Mouse (Mus musculus) heart, postnatal 0 days (tissue): ENCODE measurements around the gene Fam49a. TPM values are rescaled to one million over a fixed set of nuclear protein-coding genes. Genes with fewer than 3 reads are reported as not detected.

Experiments
- ATAC-seq: fragments of 200-750 bp; cut with Nextera tagmentation; 2 replicates; pipeline ENCODE4 v1.8.0; 2017; ENCODE audit warnings: low read depth, moderate number of reproducible peaks, moderate library complexity; ENCODE audit not compliant: insufficient read depth
- DNase-seq: peaks from one replicate; pipeline ENCODE4 v3.0.0-alpha.2; 2016; ENCODE audit warnings: low spot score
- H3K27ac ChIP-seq: fragments of 300-500 bp; sonication (generic); 2 replicates; pipeline ENCODE4 v1.5.1; 2014; ENCODE audit warnings: low read depth, mild to moderate bottlenecking
- H3K27me3 ChIP-seq: fragments of 300-500 bp; sonication (generic); 2 replicates; pipeline ENCODE4 v1.6.1; 2014; ENCODE audit warnings: low read length, mixed read lengths; ENCODE audit not compliant: control insufficient read depth, insufficient read depth
- H3K36me3 ChIP-seq: fragments of 300-500 bp; sonication (generic); replicated peaks from 2 replicates; pipeline ENCODE4 v1.6.1; 2014; ENCODE audit warnings: low read length, mixed read lengths; ENCODE audit not compliant: control insufficient read depth, insufficient read depth
- H3K4me1 ChIP-seq: fragments of 300-500 bp; sonication (generic); 2 replicates; pipeline ENCODE4 v1.6.1; 2014; ENCODE audit warnings: antibody characterized with exemption; ENCODE audit not compliant: control insufficient read depth, insufficient read depth
- H3K4me2 ChIP-seq: fragments of 300-500 bp; sonication (generic); 2 replicates; pipeline ENCODE4 v1.6.1; 2014; ENCODE audit warnings: low read depth, mild to moderate bottlenecking, low read length, moderate library complexity
- H3K4me3 ChIP-seq: fragments of 300-500 bp; sonication (generic); 2 replicates; pipeline ENCODE4 v1.5.1; 2014; ENCODE audit warnings: low read depth, low read length
- H3K9ac ChIP-seq: fragments of 300-500 bp; sonication (generic); replicated peaks from 2 replicates; pipeline ENCODE4 v1.6.1; 2014; ENCODE audit warnings: low read depth, low read length, mixed read lengths
- H3K9me3 ChIP-seq: fragments of 300-500 bp; sonication (generic); replicated peaks from 2 replicates; pipeline ENCODE4 v1.6.1; 2016; ENCODE audit warnings: low read length; ENCODE audit not compliant: control insufficient read depth
- CTCF ChIP-seq: IDR thresholded peaks from 2 replicates; pipeline ENCODE4 v1.5.1; 2016; ENCODE audit warnings: antibody characterized with exemption, control low read depth, low read depth
- EP300 ChIP-seq: IDR thresholded peaks from 2 replicates; pipeline ENCODE4 v1.6.1; 2016; ENCODE audit warnings: antibody characterized with exemption, low read depth
- WGBS: fragments of 180-500 bp; shearing (Covaris S2); extraction: QIAGEN DNeasy Blood & Tissue Kit; methylation state at CpG from one replicate; pipeline ENCODE4 v1.1.7; 2014; 5-methylcytosine and 5-hydroxymethylcytosine counted together
- polyA plus RNA-seq: library from polyadenylated mRNA; unstranded; fragments of >200 nt; fragmentation: Nextera tagmentation; extraction: Ambion mirVana; gene quantifications from 2 replicates; pipeline ENCODE4 v1.2.1, GENCODE M21; 2015
- total RNA-seq: library from RNA; depleted of rRNA; stranded (reverse); fragments of >200 nt; gene quantifications from 2 replicates; pipeline ENCODE4 v1.2.3, GENCODE M21; 2014; ENCODE audit warnings: low replicate concordance

Gene Fam49a
- total and polyA plus RNA-seq, 2 experiments from 2014 or later: 12.4 to 16.5 TPM

GRCm38 (mm10) chr12:12314326-12314725 is 52.4 kb downstream of the Fam49a start:
- WGBS: 76% methylated on average over 8 of the region's 8 CpGs
- H3K9ac ChIP-seq: no peak overlapping the region
- H3K27ac ChIP-seq: no peak overlapping the region
- TF ChIP-seq EP300 (no peak), CTCF (no peak)
- no peaks in the 10 kb centered on the region for H3K9me3 ChIP-seq
- H3K4me2 ChIP-seq: no peak overlapping the region
- no peaks in the 10 kb centered on the region for H3K36me3 ChIP-seq
- no peak for DNase-seq
- no peak overlapping the region for H3K4me3 ChIP-seq
- peaks cover 7% of the 10 kb centered on the region; the same call in 1 of the 2 replicates for H3K4me1 ChIP-seq
- no peak for ATAC-seq
- H3K27me3 ChIP-seq: no peaks in the 10 kb centered on the region

GRCm38 (mm10) chr12:12315011-12315410 is 53.1 kb downstream of the Fam49a start:
- H3K9ac ChIP-seq: no peak overlapping the region
- H3K27me3 ChIP-seq: no peaks in the 10 kb centered on the region
- WGBS: 61% methylated on average over 5 of the region's 5 CpGs
- DNase-seq (no peak), ATAC-seq (no peak)
- no peaks in the 10 kb centered on the region for H3K36me3 ChIP-seq
- H3K4me3 ChIP-seq: no peak overlapping the region
- H3K27ac ChIP-seq: no peak overlapping the region
- H3K4me1 ChIP-seq: peaks cover 7% of the 10 kb centered on the region; the same call in 1 of the 2 replicates
- TF ChIP-seq EP300 (no peak), CTCF (no peak)
- H3K9me3 ChIP-seq: no peaks in the 10 kb centered on the region
- H3K4me2 ChIP-seq: no peak overlapping the region

GRCm38 (mm10) chr12:12316956-12317355 is 55.0 kb downstream of the Fam49a start:
- Histone ChIP-seq H3K4me2 (peak overlapping the region; percentile 25; the same call in 1 of the 2 replicates), H3K27ac (no peak overlapping the region), H3K9ac (0 out of 2 replicates have a peak overlapping the region, but pooled peaks have one; percentile 26), H3K36me3 (no peaks in the 10 kb centered on the region), H3K9me3 (no peaks in the 10 kb centered on the region), H3K27me3 (no peaks in the 10 kb centered on the region), H3K4me1 (peaks cover 2% of the 10 kb centered on the region), H3K4me3 (no peak overlapping the region)
- TF ChIP-seq CTCF (no peak), EP300 (no peak)
- DNase-seq (no peak), ATAC-seq (no peak)
- WGBS: 30% methylated on average over 6 of the region's 6 CpGs

DNA sequence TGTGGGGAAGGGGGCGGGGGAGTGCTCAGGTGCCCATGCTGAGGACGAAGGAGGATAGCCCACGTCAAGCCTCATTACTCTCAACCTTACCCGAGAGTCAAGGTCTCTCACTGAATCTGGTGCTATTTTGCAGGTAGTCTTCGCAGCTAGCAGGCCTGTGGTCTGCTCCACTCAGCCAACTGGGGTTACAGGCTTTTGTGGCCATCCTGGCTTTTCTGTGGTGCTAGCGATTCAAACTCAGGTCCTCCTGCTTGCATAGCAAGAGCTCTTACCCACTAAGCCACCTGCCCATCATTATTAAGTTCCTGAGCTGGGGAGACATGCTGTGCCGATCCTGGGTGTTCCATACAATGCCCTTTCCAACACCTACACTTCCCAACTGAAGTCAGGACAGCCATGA is 55.7 kb downstream of the Fam49a start:
- Histone ChIP-seq H3K9ac (no peak overlapping the region), H3K4me3 (no peak overlapping the region), H3K36me3 (no peaks in the 10 kb centered on the region), H3K4me1 (no peaks in the 10 kb centered on the region; the same call in none of the 2 replicates), H3K9me3 (no peaks in the 10 kb centered on the region), H3K27ac (no peak overlapping the region), H3K27me3 (no peaks in the 10 kb centered on the region), H3K4me2 (no peak overlapping the region)
- ATAC-seq (no peak), DNase-seq (no peak)
- TF ChIP-seq EP300 (no peak), CTCF (no peak)
- 84% methylated on average over 7 of the region's 7 CpGs for whole genome bisulfite sequencing

- 4% methylated on average over 6 of the region's 6 CpGs for WGBS
- Histone ChIP-seq H3K9ac (no peak overlapping the region), H3K4me3 (no peak overlapping the region), H3K36me3 (no peaks in the 10 kb centered on the region), H3K4me2 (no peak overlapping the region), H3K27ac (no peak overlapping the region), H3K9me3 (no peaks in the 10 kb centered on the region), H3K4me1 (no peaks in the 10 kb centered on the region; the same call in none of the 2 replicates), H3K27me3 (no peaks in the 10 kb centered on the region)
- TF ChIP-seq CTCF: peak; percentile 86
- TF ChIP-seq EP300: no peak
- no peak for ATAC-seq
- peak; percentile 47 for DNase-seq
These were observed 56.3 kb downstream of the Fam49a start for GRCm38 (mm10) chr12:12318140-12318734.

- Histone ChIP-seq H3K9ac (no peak overlapping the region), H3K4me2 (no peak overlapping the region), H3K27me3 (no peaks in the 10 kb centered on the region), H3K36me3 (no peaks in the 10 kb centered on the region), H3K4me3 (no peak overlapping the region), H3K27ac (no peak overlapping the region), H3K9me3 (no peaks in the 10 kb centered on the region), H3K4me1 (no peaks in the 10 kb centered on the region; the same call in none of the 2 replicates)
- 86% methylated on average over 2 of the region's 2 CpGs for WGBS
- TF ChIP-seq CTCF (no peak), EP300 (no peak)
- ATAC-seq: no peak
- no peak for DNase-seq
These were observed 58.8 kb downstream of the Fam49a start for GRCm38 (mm10) chr12:12320693-12321092.
